Mouse (Mus musculus) myocyte (in vitro differentiated cells): ENCODE results near the gene Tmprss3. TPM values are rescaled to one million over a fixed set of nuclear protein-coding genes. Genes with fewer than 3 reads are reported as not detected.

Source experiments
- H3K27me3 ChIP-seq: one replicate; pipeline ENCODE4 v1.6.1; 2011; ENCODE audit not compliant: control insufficient read depth, insufficient read depth, insufficient read length
- H3K36me3 ChIP-seq: one replicate; pipeline ENCODE4 v1.6.1; 2011; ENCODE audit not compliant: control insufficient read depth, insufficient read depth
- H3K4me2 ChIP-seq: one replicate; pipeline ENCODE4 v1.6.1; 2011; ENCODE audit warnings: low read depth, control low read depth
- H3K4me3 ChIP-seq: one replicate; pipeline ENCODE4 v1.5.1; 2011; ENCODE audit warnings: mild to moderate bottlenecking, control low read depth, moderate library complexity
- H3K79me2 ChIP-seq: one replicate; pipeline ENCODE4 v1.6.1; 2011; ENCODE audit not compliant: control insufficient read depth, insufficient read depth
- H3ac ChIP-seq: one replicate; pipeline ENCODE4 v1.6.1; 2011; ENCODE audit not compliant: control insufficient read depth, insufficient read length
- CEBPB ChIP-seq: IDR thresholded peaks from 2 replicates; pipeline ENCODE4 v1.6.1; 2011; ENCODE audit warnings: mild to moderate bottlenecking, moderate library complexity; ENCODE audit not compliant: poor library complexity, insufficient read depth, severe bottlenecking
- E2F4 ChIP-seq: IDR thresholded peaks from one replicate; pipeline ENCODE4 v1.6.1; 2011; ENCODE audit warnings: mild to moderate bottlenecking, control low read depth, moderate library complexity; ENCODE audit not compliant: insufficient read depth
- MAX ChIP-seq: IDR thresholded peaks from one replicate; pipeline ENCODE4 v1.6.1; 2011; ENCODE audit warnings: low read depth, mild to moderate bottlenecking, control low read depth
- MYOD1 ChIP-seq, 3 experiments: IDR thresholded peaks; one replicate each; pipeline ENCODE4 v1.6.1; 2011; ENCODE audit warnings: control low read depth in 2 of 3, low read depth in 2 of 3, mild to moderate bottlenecking in 2 of 3, moderate library complexity in 1 of 3; ENCODE audit not compliant: insufficient read length in 2 of 3, control insufficient read depth in 1 of 3
- MYOG ChIP-seq, 3 experiments: IDR thresholded peaks; one replicate each; pipeline ENCODE4 v1.6.1; 2011; ENCODE audit warnings: control low read depth in 2 of 3, low read depth in 2 of 3, mild to moderate bottlenecking in 2 of 3; ENCODE audit not compliant: insufficient read length in 2 of 3, control insufficient read depth in 1 of 3, insufficient read depth in 1 of 3
- POLR2A ChIP-seq: IDR thresholded peaks from one replicate; pipeline ENCODE4 v1.6.1; 2011; ENCODE audit warnings: low read depth, mild to moderate bottlenecking, control low read depth, moderate library complexity; ENCODE audit not compliant: insufficient read length
- POLR2AphosphoS2 ChIP-seq: IDR thresholded peaks from one replicate; pipeline ENCODE4 v1.6.1; 2011; ENCODE audit warnings: low read depth, control low read depth; ENCODE audit not compliant: insufficient read length
- REST ChIP-seq: IDR thresholded peaks from one replicate; pipeline ENCODE4 v1.6.1; 2011; ENCODE audit warnings: mild to moderate bottlenecking, control low read depth, moderate library complexity; ENCODE audit not compliant: insufficient read depth, insufficient read length
- SRF ChIP-seq: IDR thresholded peaks from one replicate; pipeline ENCODE4 v1.6.1; 2011; ENCODE audit warnings: low read depth; ENCODE audit not compliant: control insufficient read depth, insufficient read length
- TCF12 ChIP-seq: IDR thresholded peaks from one replicate; pipeline ENCODE4 v1.6.1; 2011; ENCODE audit warnings: mild to moderate bottlenecking, control low read depth; ENCODE audit not compliant: poor library complexity, insufficient read depth, severe bottlenecking
- TCF3 ChIP-seq: IDR thresholded peaks from one replicate; pipeline ENCODE4 v1.6.1; 2011; ENCODE audit warnings: low read depth, control low read depth; ENCODE audit not compliant: insufficient read length
- USF1 ChIP-seq: IDR thresholded peaks from one replicate; pipeline ENCODE4 v1.6.1; 2011; ENCODE audit warnings: low read depth, mild to moderate bottlenecking, control low read depth, moderate library complexity
- polyA plus RNA-seq: library from polyadenylated mRNA; unstranded; fragments of >200 nt; fragmentation: generic; extraction: Trizol; gene quantifications from one replicate; pipeline ENCODE4 v1.2.1, GENCODE M21; 2012; ENCODE audit warnings: missing spikeins

Tmprss3 gene
- polyA plus RNA-seq, 1 experiment = not detected

- Histone ChIP-seq H3ac (no peak overlapping the region), H3K4me2 (no peak overlapping the region), H3K79me2 (no peaks in the 10 kb centered on the region), H3K4me3 (no peak overlapping the region), H3K36me3 (no peaks in the 10 kb centered on the region), H3K27me3 (no peaks in the 10 kb centered on the region)
- TF ChIP-seq CEBPB (no peak), POLR2AphosphoS2 (no peak), POLR2A (no peak), SRF (no peak), MYOD1 (IDR thresholded peaks at IDR 0.05; ENCODE audit: control insufficient read depth in 1 of 3, insufficient read length in 2 of 3, low read depth in 2 of 3) (no peak), TCF12 (no peak), REST (no peak), USF1 (no peak)
These were observed 63.9 kb downstream of the Tmprss3 start for GRCm38 (mm10) chr17:31134913-31135312.

- TF ChIP-seq POLR2AphosphoS2 (no peak), USF1 (no peak), E2F4 (no peak), POLR2A (no peak), SRF (no peak), TCF3 (no peak), MYOG (IDR thresholded peaks at IDR 0.05; ENCODE audit: control insufficient read depth in 1 of 3, insufficient read depth in 1 of 3, insufficient read length in 2 of 3, low read depth in 2 of 3) (no peak), CEBPB (no peak), REST (no peak)
- H3K79me2 ChIP-seq = no peaks in the 10 kb centered on the region
- H3K36me3 ChIP-seq = no peaks in the 10 kb centered on the region
- H3K4me2 ChIP-seq = no peak overlapping the region
- no peak overlapping the region for H3K4me3 ChIP-seq
- no peaks in the 10 kb centered on the region for H3K27me3 ChIP-seq
- no peak overlapping the region for H3ac ChIP-seq
These were observed 65.0 kb downstream of the Tmprss3 start for GRCm38 (mm10) chr17:31133776-31134175.

- Histone ChIP-seq H3K79me2 (no peaks in the 10 kb centered on the region), H3ac (no peak overlapping the region), H3K4me2 (no peak overlapping the region), H3K4me3 (no peak overlapping the region), H3K27me3 (no peaks in the 10 kb centered on the region), H3K36me3 (no peaks in the 10 kb centered on the region)
- peak in 2 of 3 experiments; percentile 18 to 57 for TF ChIP-seq MYOD1 (IDR thresholded peaks at IDR 0.05; ENCODE audit: control insufficient read depth in 1 of 3, insufficient read length in 2 of 3, low read depth in 2 of 3)
- no peak for TF ChIP-seq SRF
- TF ChIP-seq MYOG (IDR thresholded peaks at IDR 0.05; ENCODE audit: control insufficient read depth in 1 of 3, insufficient read depth in 1 of 3, insufficient read length in 2 of 3, low read depth in 2 of 3) = peak in 1 of 3 experiments; percentile 17
These were observed 67.4 kb downstream of the Tmprss3 start for GRCm38 (mm10) chr17:31131269-31131821.

GRCm38 (mm10) chr17:31129452-31129851 lies 69.3 kb downstream of the Tmprss3 start, which contains the start of gene Tff3:
TSS of gene Tff3 (minus strand) at chr17:31129646.
- no peaks in the 10 kb centered on the region for H3K36me3 ChIP-seq
- H3K79me2 ChIP-seq = no peaks in the 10 kb centered on the region
- no peak for TF ChIP-seq E2F4
- no peak for TF ChIP-seq CEBPB
- no peak for TF ChIP-seq SRF
- TF ChIP-seq TCF3 = no peak
- TF ChIP-seq REST = no peak
- no peak for TF ChIP-seq POLR2A
- TF ChIP-seq MYOG (IDR thresholded peaks at IDR 0.05; ENCODE audit: control insufficient read depth in 1 of 3, insufficient read depth in 1 of 3, insufficient read length in 2 of 3, low read depth in 2 of 3) = no peak
- no peak for TF ChIP-seq POLR2AphosphoS2
- no peak for TF ChIP-seq MYOD1 (IDR thresholded peaks at IDR 0.05; ENCODE audit: control insufficient read depth in 1 of 3, insufficient read length in 2 of 3, low read depth in 2 of 3)
- no peak for TF ChIP-seq USF1
- TF ChIP-seq MAX = no peak
- TF ChIP-seq TCF12 = no peak
- no peak within 1 kb of the TSS for H3K4me3 ChIP-seq
- H3ac ChIP-seq = no peak within 1 kb of the TSS
- H3K27me3 ChIP-seq = no peaks in the 10 kb centered on the region
- H3K4me2 ChIP-seq = no peak within 1 kb of the TSS

Other genes starting within 250 kb of the Tmprss3 start
- gene Umodl1, start 244.3 kb downstream of the Tmprss3 start, polyA plus RNA-seq = not detected
- 0.94 TPM for gene Abcg1, start 141.3 kb downstream of the Tmprss3 start, polyA plus RNA-seq
- gene Tff3, start 69.3 kb downstream of the Tmprss3 start, polyA plus RNA-seq = not detected
- not detected for gene Tff2, start 54.7 kb downstream of the Tmprss3 start, polyA plus RNA-seq
- 0.85 TPM for gene Tff1, start 33.7 kb downstream of the Tmprss3 start, polyA plus RNA-seq
- not detected for gene Ubash3a, start 8.9 kb upstream of the Tmprss3 start, polyA plus RNA-seq
- 0.30 TPM for gene Rsph1, start 78.4 kb upstream of the Tmprss3 start, polyA plus RNA-seq
- 0.12 TPM for gene Slc37a1, start 87.8 kb upstream of the Tmprss3 start, polyA plus RNA-seq
- gene Pde9a, start 187.2 kb upstream of the Tmprss3 start, polyA plus RNA-seq = 0.14 TPM